Mouse (Mus musculus) MEL (cell line): ENCODE data around the gene Nphp4.

Experiments
- CTCF ChIP-seq, 3 experiments: IDR thresholded peaks in 2 of 3; conservative IDR thresholded peaks in 1 of 3; 2 replicates each; pipeline ENCODE4 v1.5.1; 2011 to 2012; ENCODE audit warnings: low read length in 3 of 3, low read depth in 2 of 3, mild to moderate bottlenecking in 2 of 3, improper control_type of control experiment in 1 of 3, inconsistent platforms in 1 of 3, mixed read lengths in 1 of 3, moderate library complexity in 1 of 3; ENCODE audit not compliant: control insufficient read depth in 1 of 3, insufficient read depth in 1 of 3, poor library complexity in 1 of 3, severe bottlenecking in 1 of 3
- EP300 ChIP-seq, 2 experiments: IDR thresholded peaks; 2 replicates each; pipeline ENCODE4 v1.6.1; 2011; ENCODE audit warnings: improper control_type of control experiment in 2 of 2, low read length in 2 of 2, low read depth in 1 of 2, mild to moderate bottlenecking in 1 of 2
- ETS1 ChIP-seq: IDR thresholded peaks from 2 replicates; pipeline ENCODE4 v1.6.1; 2012; ENCODE audit warnings: low read depth, mild to moderate bottlenecking, inconsistent platforms, low read length, improper control_type of control experiment, moderate library complexity
- MAFK ChIP-seq: IDR thresholded peaks from 2 replicates; pipeline ENCODE4 v1.6.1; 2011; ENCODE audit warnings: low read depth, mild to moderate bottlenecking, low read length, improper control_type of control experiment, borderline replicate concordance

DNA sequence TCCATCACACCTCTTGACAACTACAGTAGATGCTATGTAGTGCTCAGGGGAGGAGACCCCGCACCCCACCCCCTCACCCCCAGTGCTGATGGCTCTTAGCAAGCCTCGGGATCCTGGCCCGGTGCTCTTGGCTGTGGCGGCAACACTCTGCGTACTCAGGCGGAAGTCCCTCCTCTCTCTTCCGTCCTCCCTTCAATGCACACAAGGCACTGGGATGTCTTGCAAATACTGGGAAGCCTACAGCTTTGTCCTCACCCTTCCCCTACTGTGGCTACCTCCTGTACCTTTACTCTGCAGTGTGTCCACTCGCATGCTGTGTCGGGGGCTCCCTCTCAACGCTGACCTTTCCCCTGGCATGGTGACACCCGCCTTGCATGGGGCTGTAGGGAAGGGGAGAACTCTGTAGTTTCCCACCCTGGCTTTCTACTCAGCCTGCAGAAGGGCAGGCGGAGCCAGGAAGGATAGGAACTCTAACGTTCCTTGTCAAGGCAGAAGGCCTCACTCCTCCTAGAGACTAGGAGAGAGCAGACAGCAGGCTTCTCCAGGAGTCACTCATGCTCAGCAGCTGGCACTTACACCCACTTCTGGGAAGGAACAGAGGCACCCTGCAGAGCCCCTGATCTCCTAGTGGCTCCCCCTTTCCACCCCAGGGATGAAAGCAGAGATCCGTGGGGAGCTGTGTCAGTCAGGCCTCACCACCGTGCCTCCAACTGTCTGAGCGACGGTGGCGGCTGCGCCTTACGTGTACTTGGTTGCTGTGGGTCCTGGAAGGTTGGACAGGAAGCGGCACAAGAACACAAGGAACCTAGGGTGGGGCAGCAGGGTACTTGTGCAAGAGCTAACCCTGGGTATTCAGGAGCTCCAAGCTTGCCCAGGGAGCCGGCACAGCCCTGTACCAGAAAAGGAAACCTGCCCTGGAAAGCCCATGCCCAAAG, 28.5 kb upstream of the Nphp4 start:
- no peak for TF ChIP-seq CTCF (IDR thresholded peaks at IDR 0.05 in 2 of 3, conservative IDR thresholded peaks at IDR 0.05 in 1 of 3; ENCODE audit: control insufficient read depth in 1 of 3, insufficient read depth in 1 of 3, low read depth in 2 of 3, low read length in 3 of 3, poor library complexity in 1 of 3, severe bottlenecking in 1 of 3)
- TF ChIP-seq ETS1 = no peak
- TF ChIP-seq EP300 (IDR thresholded peaks at IDR 0.05; ENCODE audit: low read depth in 1 of 2, low read length in 2 of 2) = no peak; a peak in 1 of 4 replicates
- no peak for TF ChIP-seq MAFK
